Mouse (Mus musculus): ENCODE measurements at regions not wholly inside any gene's neighbourhood (a gene's known extent, or its start where the extent isn't known, plus 50 kb on each side); places are given as distances from the start of the nearest gene placed in this dataset.
"Not testable (repeated sequence)": the region's sequence is repeated elsewhere in the genome, so short reads cannot be mapped to it uniquely, and the experiment has no call there.

- ATAC-seq (replicated peaks; ENCODE audit: low FRiP score, low TSS enrichment, poor library complexity, severe bottlenecking) = no peak
Observed at GRCm38 (mm10) chr10:19297669-19298068, 58.7 kb upstream of the Olig3 start.

GRCm38 (mm10) chr10:19295388-19296013, 60.8 kb upstream of the Olig3 start:
- ATAC-seq (replicated peaks; ENCODE audit: low FRiP score, low TSS enrichment, poor library complexity, severe bottlenecking) = no peak

- no peak for ATAC-seq (replicated peaks; ENCODE audit: low FRiP score, low TSS enrichment, poor library complexity, severe bottlenecking)
Observed at GRCm38 (mm10) chr10:19291474-19291873, 64.9 kb upstream of the Olig3 start.

- not testable (repeated sequence) for ATAC-seq (replicated peaks; ENCODE audit: low FRiP score, low TSS enrichment, poor library complexity, severe bottlenecking)
Observed at GRCm38 (mm10) chr10:19291039-19291438, 65.3 kb upstream of the Olig3 start.

- no peak for ATAC-seq (replicated peaks; ENCODE audit: low FRiP score, low TSS enrichment, poor library complexity, severe bottlenecking)
Observed at GRCm38 (mm10) chr10:19282166-19282565, 74.2 kb upstream of the Olig3 start.

- no peak for ATAC-seq (replicated peaks; ENCODE audit: low FRiP score, low TSS enrichment, poor library complexity, severe bottlenecking)
Observed at GRCm38 (mm10) chr10:19281021-19281420, 75.3 kb upstream of the Olig3 start.

- ATAC-seq (replicated peaks; ENCODE audit: low FRiP score, low TSS enrichment, poor library complexity, severe bottlenecking) = no peak
Observed at GRCm38 (mm10) chr10:19278189-19278842, 78.0 kb upstream of the Olig3 start.

GRCm38 (mm10) chr10:19277103-19277827, 79.1 kb upstream of the Olig3 start:
- no peak for ATAC-seq (replicated peaks; ENCODE audit: low FRiP score, low TSS enrichment, poor library complexity, severe bottlenecking)

DNA sequence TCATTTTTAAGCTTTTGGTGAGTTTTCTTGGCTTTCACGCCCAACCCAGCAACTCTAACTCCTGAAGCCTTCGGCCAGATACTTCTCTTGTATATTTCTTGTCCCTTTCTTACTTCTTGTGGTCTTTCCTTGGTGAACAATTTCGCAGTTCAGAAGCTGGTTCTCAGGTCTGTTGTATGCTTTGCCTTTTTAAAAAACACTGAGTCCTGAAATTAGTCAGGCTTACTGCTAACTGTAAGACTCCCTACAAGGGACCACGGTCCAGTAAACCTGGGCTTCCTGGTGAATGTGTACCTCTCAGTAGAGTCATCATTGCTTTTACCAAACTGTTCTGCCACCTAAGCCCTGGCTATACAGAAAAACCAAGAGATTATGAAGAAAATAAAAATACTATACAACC, 81.3 kb upstream of the Olig3 start:
- no peak for ATAC-seq (replicated peaks; ENCODE audit: low FRiP score, low TSS enrichment, poor library complexity, severe bottlenecking)

DNA sequence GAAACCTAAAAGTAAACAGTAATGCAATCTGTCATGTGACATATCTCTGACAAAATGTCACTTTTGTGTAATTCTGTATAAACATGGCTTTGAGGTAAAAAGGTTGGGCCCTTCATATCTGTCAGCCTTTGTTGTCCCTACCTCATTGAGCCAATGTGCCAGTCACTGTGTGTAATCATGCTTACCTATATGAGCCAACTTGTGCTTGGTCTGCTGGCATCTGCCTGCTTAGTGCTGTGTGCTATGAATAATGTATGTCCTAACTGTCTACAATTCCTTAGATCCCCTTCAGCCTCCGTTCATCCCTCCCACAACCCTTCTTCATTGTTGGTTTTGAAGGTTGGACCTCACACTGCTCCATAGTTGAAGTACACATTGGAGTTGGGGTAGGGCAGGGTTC, 86.9 kb upstream of the Olig3 start:
- ATAC-seq (replicated peaks; ENCODE audit: low FRiP score, low TSS enrichment, poor library complexity, severe bottlenecking) = no peak

- no peak for ATAC-seq (replicated peaks; ENCODE audit: low FRiP score, low TSS enrichment, poor library complexity, severe bottlenecking)
Observed at GRCm38 (mm10) chr10:19268051-19268450, 88.3 kb upstream of the Olig3 start.

GRCm38 (mm10) chr10:19240102-19240759, 116.1 kb upstream of the Olig3 start:
- peak; percentile 94 for ATAC-seq (replicated peaks; ENCODE audit: low FRiP score, low TSS enrichment, poor library complexity, severe bottlenecking)

DNA sequence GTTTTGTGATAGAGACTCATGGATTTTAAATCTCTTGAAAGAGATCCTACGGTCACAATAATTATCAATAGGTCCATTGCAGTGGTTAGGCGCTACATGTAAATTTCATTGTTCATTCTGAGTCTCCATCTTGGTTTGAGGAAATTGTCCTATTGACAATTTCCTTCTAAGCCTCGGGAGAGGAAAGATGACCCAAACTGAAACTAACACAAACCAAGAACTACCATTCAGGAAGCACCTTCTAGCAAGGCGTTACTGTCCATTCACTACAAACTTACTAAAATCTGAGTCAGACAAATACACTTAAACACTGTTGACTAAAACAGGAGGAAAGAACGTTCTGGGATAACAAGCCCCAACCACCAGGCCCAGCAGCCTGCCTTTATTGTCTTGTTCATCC, 140.1 kb upstream of the Olig3 start:
- ATAC-seq (replicated peaks; ENCODE audit: low FRiP score, low TSS enrichment, poor library complexity, severe bottlenecking) = no peak

DNA sequence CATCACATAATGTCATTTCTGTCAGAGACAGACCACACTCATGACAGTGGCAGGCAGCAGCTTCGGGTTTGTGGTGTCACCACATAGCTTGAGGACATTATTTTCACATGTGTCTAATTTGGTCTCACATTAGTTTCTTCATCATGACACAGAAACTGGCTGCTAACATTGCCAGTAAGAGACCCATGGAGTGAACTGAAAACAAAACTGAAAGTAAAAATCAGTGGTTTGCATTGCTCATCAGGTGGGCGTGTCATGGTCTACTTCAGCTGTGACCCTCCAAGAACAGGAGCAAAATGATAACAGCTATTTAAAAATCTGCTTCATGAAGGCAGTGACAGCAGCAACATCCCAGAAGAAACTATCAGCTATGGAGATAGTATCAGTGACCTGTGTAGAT, 146.6 kb upstream of the Olig3 start:
- no peak for ATAC-seq (replicated peaks; ENCODE audit: low FRiP score, low TSS enrichment, poor library complexity, severe bottlenecking)

- ATAC-seq (replicated peaks; ENCODE audit: low FRiP score, low TSS enrichment, poor library complexity, severe bottlenecking) = no peak
Observed at GRCm38 (mm10) chr10:19208101-19208722, 148.1 kb upstream of the Olig3 start.

DNA sequence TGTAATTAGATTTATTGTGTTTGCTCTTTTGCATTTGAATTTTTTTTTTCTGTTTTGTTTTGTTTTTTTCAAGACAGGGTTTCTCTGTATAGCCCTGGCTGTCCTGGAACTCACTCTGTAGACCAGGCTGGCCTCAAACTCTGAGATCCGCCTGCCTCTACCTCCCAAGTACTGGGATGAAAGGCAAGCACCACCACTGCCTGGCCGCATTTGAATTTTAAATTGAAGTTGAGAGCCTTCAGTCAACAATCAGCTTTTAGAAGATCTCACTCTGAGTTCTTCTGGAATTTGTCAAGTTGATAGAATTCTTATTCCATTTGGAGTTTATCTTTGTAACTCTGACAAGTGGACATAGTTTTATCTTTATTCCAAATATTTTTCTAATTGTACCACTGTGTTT, 148.8 kb upstream of the Olig3 start:
- ATAC-seq (replicated peaks; ENCODE audit: low FRiP score, low TSS enrichment, poor library complexity, severe bottlenecking) = no peak

DNA sequence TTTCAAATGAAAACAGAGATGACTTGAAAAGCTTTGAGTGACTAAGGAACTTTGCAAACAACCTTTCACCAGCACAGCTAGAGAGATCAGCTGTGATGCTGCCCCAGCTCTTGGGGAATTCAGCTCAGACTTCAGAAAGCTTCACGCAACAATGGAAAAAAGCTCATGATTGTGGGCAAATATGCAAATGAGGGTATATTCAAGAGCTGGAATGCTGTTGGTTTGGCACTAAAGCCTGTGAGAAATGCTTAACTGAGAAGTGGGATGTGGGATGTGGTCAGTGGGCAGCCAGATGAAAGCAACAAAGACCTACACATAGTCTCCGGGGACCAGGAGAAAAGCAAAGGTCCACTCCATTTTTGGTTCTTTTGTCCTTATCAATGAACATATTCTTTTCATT, 156.0 kb upstream of the Olig3 start:
- ATAC-seq (replicated peaks; ENCODE audit: low FRiP score, low TSS enrichment, poor library complexity, severe bottlenecking) = no peak

DNA sequence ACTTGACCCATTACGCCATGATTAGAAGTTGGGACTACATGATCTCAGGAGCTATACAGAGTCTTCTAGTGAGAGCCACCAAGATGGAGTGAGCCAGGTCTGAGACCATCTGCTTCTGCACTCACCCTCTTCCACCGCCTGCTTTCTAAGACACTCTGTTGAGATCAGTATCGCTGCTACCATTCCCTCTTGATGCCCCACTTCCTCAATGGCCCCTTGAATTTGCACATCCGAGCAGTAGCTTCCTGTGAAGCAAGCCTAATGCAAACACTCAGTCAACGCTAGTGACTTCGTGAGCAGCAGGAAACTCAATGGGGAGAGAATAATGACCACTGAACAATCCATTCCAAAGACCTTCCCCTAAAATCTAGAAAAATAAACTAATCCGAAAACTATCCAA, 160.7 kb upstream of the Olig3 start:
- ATAC-seq (replicated peaks; ENCODE audit: low FRiP score, low TSS enrichment, poor library complexity, severe bottlenecking) = no peak

- ATAC-seq (replicated peaks; ENCODE audit: low FRiP score, low TSS enrichment, poor library complexity, severe bottlenecking) = no peak
Observed at GRCm38 (mm10) chr10:19194646-19195045, 161.7 kb upstream of the Olig3 start.

Measured in megakaryocyte-erythroid progenitor cell, adult 5-6 weeks (primary cell).